Mouse (Mus musculus): Measurements from ENCODE around the gene Sec14l1.

The Sec14l1 gene

DNA sequence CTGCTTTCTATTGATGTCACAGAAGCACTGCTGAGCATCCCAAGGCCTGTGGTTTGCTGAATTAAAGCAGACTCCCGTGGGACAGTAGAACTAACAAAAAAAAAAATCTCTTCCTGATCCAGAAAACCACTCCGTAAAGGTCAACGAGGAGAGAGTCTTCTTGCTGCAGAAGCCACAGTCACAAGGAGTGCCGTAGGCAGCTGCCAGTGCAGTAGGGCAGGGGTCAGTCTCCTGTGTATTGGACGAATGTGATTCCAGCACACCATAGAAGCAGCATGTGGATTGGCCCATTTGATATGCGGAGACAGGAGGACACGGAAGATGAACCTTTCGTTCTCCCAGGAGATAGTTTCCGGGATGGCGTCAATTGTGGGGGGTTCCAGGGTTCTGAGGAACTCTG is 28.8 kb upstream of the Sec14l1 start:
- intact Hi-C loops (cut with DNase I): no loop called here

DNA sequence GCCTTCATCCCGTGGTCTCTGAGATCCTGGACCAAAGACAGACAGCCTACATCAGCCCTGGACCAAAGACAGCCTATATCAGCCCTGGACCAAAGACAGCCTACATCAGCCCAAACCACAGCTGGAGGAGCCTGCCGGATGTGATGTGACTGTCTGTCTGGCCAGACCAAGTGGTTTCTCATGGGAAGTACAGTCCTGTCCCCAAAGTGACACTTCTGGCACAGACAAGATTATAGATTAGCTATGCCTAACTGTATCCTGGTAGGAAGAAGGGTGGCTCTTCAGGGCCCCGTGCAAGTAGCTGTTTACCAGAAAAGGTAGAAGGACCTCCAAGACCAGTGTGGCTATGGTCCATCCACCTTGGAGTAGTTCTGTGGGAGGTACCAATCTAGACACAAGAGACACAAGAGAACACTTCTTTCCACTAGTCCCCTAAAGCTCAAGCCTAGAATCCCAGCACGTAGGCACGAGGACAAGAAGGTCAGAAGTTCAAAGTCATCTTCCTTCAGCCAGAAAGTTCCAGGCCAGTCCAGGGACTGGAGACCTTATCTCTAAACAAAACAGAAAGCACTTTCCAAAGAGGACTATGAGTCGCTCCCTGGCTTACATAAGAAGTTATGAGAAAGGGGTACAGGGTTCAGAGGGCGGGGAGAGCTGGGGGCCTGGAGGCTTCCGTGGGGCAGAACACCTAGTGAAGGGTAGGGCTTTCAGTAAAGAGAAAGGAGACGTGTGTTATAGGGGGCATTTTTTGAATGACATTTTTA is 27.8 kb upstream of the Sec14l1 start:
- intact Hi-C loops (cut with DNase I): no loop called here

DNA sequence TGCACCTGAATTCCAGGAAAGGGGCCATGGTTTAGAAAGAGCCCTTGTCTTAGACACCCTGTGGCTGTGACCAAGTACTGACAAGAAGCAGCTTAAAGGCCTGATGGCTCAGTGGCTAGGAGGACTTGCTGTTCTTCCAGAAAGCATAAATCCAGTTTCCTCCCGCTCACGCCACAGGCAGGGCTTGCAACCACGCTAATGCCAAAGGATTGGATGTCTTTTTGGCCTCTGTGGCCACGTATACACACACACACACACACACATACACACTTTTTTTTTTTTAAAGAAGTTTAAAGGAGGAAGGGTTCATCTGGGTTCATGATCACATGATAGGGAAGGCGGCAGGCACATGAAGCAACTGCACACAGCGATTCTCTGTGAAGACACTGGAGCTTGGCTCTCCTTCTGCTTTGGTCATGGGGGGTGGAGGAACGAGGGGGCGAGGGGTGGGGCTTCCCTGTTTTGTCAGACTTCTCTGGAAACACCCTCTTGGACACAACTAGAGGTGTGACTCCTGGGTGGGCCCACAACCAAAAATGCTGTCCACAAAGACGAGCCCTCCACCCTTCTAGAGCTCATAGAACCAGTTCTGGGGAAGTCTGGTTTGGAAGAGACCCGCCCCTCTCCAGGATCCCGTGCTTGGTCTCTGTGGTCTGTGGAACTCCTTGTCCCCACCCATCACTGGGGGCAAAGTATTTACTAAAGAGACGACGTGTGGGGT is 26.5 kb upstream of the Sec14l1 start:
- intact Hi-C loops (cut with DNase I): no loop called here

GRCm38 (mm10) chr11:117089673-117090419 is 25.1 kb upstream of the Sec14l1 start:
- intact Hi-C loops (cut with DNase I): no loop called here

DNA sequence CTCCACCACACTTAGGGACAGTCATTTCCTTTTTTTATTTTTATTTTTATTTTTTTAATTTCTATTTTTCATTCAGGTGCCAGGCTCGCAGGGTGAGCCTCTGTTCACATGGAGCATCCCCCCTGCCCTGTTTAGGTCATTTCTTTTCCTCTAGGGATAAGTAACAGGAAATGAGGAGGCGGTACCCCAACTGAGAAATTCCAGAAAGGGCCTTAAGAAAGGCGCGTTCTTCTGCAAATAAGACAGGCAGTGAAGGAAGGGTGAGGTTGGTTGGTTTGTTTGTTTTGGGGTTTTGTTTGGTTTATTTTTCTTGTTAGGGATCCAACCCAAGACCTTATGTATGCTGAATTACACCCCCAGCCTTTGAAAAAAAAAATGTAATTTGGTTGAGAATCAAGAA is 23.6 kb upstream of the Sec14l1 start:
- intact Hi-C loops (cut with DNase I): no loop called here

GRCm38 (mm10) chr11:117091845-117092244 is 23.1 kb upstream of the Sec14l1 start:
- intact Hi-C loops (cut with DNase I): no loop called here

GRCm38 (mm10) chr11:117092711-117093110 is 22.3 kb upstream of the Sec14l1 start:
- intact Hi-C loops (cut with DNase I): no loop called here

- intact Hi-C loops (cut with DNase I): no loop called here
Measured at GRCm38 (mm10) chr11:117093900-117094552, 20.9 kb upstream of the Sec14l1 start.

GRCm38 (mm10) chr11:117094646-117095045 is 20.3 kb upstream of the Sec14l1 start:
- intact Hi-C loops (cut with DNase I): no loop called here

GRCm38 (mm10) chr11:117097021-117097420 is 17.9 kb upstream of the Sec14l1 start:
- intact Hi-C loops (cut with DNase I): no loop called here

- intact Hi-C loops (cut with DNase I): no loop called here
Measured at GRCm38 (mm10) chr11:117098155-117098554, 16.8 kb upstream of the Sec14l1 start.

GRCm38 (mm10) chr11:117098784-117099183 is 16.2 kb upstream of the Sec14l1 start:
- intact Hi-C loops (cut with DNase I): no loop called here

DNA sequence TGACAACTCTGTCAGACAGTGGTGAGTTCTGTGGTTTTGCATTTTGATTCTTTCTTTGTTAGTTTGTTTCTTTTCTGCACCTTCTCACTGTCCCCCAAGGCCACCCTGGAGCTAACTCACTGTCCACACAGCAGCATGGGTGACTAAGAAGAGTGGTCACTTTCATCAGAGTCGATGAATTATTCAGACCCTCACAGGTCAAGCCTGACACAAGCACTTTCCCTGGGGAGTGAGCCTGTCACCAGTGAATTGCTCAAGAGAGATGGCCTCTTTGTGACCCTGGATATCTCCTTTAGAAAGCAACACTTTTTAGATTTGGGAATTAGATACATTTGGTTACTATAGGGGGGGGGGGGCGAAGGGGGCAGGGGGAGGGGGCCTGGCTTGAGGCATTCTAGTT is 15.6 kb upstream of the Sec14l1 start:
- intact Hi-C loops (cut with DNase I): no loop called here

GRCm38 (mm10) chr11:117101351-117101921 is 13.5 kb upstream of the Sec14l1 start:
- intact Hi-C loops (cut with DNase I): no loop called here

DNA sequence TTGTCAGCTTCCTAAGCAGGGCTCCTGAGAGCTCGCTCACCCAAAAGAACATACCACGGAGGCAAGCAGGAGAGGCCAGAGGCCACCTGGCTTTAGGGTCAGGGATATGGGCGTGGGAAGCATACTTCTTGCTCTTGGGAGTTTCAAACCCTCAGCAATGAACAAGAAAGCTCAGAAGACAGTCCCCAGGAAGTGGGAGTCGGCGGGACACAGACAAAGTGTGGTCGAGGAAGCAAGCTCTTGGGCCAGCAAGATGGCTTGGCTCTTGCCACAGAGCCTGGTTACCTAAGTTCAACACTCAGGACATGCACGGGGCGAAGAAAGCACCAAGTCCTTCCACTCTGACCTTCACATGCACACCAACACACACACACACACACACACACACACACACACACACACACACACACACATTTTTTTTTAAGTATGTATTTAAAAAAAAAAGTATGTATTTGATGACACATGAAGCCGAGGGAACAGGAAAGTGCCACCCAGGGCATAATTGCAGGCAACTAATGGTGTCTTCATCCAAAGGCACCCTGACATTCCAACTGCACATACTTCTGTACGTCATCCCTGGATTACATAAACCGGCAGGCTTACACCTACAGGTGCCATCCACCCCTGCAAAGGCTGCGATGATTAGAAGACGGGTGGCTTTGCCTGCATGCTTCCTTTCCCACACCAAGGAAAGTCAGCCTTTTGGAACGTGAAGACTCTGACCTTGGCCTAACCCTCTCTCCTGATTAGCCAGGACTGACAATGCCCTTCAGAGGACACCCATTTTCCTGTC is 12.8 kb upstream of the Sec14l1 start:
- intact Hi-C loops (cut with DNase I): no loop called here

DNA sequence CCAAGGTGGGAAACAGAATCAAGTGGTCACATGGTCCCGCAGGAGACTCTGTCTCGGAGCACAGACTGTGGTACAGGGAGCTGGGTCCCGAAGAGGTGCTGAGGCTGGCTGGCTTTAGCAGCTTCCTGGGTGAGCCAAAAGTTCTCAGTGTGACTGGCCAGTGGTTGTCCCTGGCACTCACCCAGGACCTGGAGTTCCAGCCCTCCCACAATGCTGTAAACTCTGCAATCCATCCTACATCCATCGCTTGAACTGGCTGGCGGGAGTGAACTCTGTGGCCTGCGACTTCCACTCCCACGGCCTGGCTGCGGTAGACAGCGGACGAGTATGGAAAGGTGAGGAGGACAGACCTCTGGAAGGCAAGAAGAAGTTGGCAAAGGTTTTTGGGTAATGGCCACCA is 11.4 kb upstream of the Sec14l1 start:
- intact Hi-C loops (cut with DNase I): no loop called here

DNA sequence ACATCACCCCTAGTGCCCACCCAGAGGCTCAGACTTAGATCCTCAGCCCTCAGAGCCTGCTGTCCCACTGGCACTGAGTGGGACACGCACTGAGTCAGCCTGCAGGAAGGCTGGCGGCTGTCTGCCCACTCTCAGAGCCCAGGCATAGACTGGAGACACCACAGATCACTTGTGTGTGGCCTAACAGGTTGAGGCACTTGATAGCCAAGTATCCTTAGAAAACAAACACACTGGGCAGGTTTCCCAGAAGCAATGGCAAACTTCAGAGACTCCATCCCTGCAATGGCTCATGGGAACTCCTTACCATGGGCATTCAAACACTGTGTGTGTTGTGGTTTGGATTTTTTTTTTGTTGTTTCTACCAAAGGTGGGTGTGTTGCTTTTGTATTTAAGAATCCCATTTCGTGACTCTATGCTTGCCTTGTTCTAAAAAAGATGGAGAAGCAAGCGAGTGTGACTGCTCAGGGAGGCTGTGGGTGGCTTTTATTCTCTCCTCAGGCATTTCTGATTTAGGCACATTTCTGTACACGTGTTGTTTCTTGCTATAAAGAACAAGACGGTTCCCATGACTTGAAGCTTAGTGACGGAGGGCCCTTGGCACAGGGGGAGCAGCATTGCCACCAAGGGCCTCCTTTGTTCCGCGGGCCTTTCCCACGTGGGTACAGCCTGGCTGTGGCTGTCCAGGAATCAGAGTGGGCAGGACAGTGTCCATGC is 10.8 kb upstream of the Sec14l1 start:
- intact Hi-C loops (cut with DNase I): no loop called here

- intact Hi-C loops (cut with DNase I): no loop called here
Measured at GRCm38 (mm10) chr11:117105315-117105714, 9.7 kb upstream of the Sec14l1 start.

DNA sequence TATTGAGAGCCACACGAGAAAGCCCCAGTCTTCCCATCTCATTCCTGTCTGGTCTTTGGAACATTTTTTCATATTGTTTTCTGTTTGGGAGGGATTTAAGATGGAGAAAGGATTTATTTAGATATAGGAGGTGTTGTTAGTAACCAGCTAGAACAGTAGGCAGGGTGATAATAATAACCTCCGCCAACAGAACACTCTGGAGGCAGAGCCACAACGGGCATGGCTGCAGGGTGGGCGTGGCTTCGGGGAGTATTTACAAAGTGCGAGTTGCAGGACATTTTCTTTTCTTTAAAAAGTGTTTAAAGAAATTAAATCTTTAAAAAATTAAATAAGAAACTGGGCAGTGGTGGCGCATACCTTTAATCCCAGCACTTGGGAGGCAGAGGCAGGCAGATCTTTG is 9.1 kb upstream of the Sec14l1 start:
- intact Hi-C loops (cut with DNase I): no loop called here

Data from adrenal gland (tissue).